Mouse (Mus musculus): ENCODE data around the gene 4930513O06Rik. TPM values are rescaled to one million over a fixed set of nuclear protein-coding genes. Genes with fewer than 3 reads are reported as not detected.

4930513O06Rik gene
- not detected for polyA plus RNA-seq (2017; shearing (Covaris generic))

GRCm38 (mm10) chrX:139085943-139086342 lies at the start of gene 4930513O06Rik:
TSS of gene 4930513O06Rik (plus strand) at chrX:139086243.

DNA sequence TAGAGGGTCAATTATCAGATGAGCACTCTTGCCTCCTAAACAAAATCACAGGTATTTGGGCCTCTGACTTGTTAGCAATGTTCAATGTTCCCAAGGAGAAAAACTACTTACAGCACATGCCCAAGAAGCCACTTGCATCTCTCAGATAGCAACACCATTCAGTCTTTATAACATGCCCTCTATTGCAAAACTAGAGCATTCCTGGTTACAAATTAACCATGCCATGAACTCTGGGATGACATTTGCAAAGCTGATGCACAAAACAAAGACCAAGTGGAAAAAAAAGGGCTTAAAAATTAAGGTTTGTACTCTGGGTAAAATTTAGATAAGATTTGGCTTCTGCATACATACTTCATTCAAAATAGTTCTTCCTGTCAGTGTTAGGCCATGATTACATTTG lies 966 bp upstream of the 4930513O06Rik start, which contains the start of gene Serpina7:
TSS of gene Serpina7 (minus strand) at position 160 of the 400 bp plus-strand sequence.

Other genes with a start within 250 kb of the 4930513O06Rik start
- not detected for gene Nrk, start 171.8 kb upstream of the 4930513O06Rik start, polyA plus RNA-seq (2017; shearing (Covaris generic))
- not detected for gene Serpina7, start 1.0 kb upstream of the 4930513O06Rik start, polyA plus RNA-seq (2017; shearing (Covaris generic))
- gene 4933428M09Rik, start 93.0 kb downstream of the 4930513O06Rik start, polyA plus RNA-seq (2017; shearing (Covaris generic)) = not detected
- not detected for gene Mum1l1, start 123.8 kb downstream of the 4930513O06Rik start, polyA plus RNA-seq (2017; shearing (Covaris generic))
- not detected for gene Trap1a, start 247.4 kb downstream of the 4930513O06Rik start, polyA plus RNA-seq (2017; shearing (Covaris generic))

Data from CD4-positive, CD25-positive, alpha-beta regulatory T cell (primary cell).